Mouse (Mus musculus) megakaryocyte, embryonic 14.5 days (primary cell): ENCODE data around the gene Mmrn1. TPM values are rescaled to one million over a fixed set of nuclear protein-coding genes. Genes with fewer than 3 reads are reported as not detected.

Source experiments
- H3K27me3 ChIP-seq: replicated peaks from 2 replicates; pipeline ENCODE3; 2012; ENCODE audit warnings: inconsistent platforms
- H3K36me3 ChIP-seq: replicated peaks from 2 replicates; pipeline ENCODE3; 2012; ENCODE audit warnings: low read length, inconsistent platforms, mixed read lengths
- H3K4me1 ChIP-seq: 2 replicates; pipeline ENCODE4 v1.6.1; 2012; ENCODE audit warnings: inconsistent platforms
- H3K4me3 ChIP-seq: replicated peaks from 2 replicates; pipeline ENCODE3; 2012; ENCODE audit warnings: moderate library complexity, mild to moderate bottlenecking, inconsistent platforms
- H3K9me3 ChIP-seq: 2 replicates; pipeline ENCODE4 v1.6.1; 2012; ENCODE audit warnings: inconsistent platforms
- FLI1 ChIP-seq: IDR thresholded peaks from 2 replicates; pipeline ENCODE4 v1.6.1; 2012; ENCODE audit warnings: low read length, inconsistent platforms, mixed read lengths
- GATA1 ChIP-seq: IDR thresholded peaks from 3 replicates; pipeline ENCODE4 v1.6.1; 2012; ENCODE audit warnings: mixed read lengths, low read length, inconsistent platforms, borderline replicate concordance
- polyA plus RNA-seq: library from polyadenylated mRNA; stranded (reverse); fragments of >175 nt; gene quantifications from 2 replicates; pipeline ENCODE4 v1.2.3, GENCODE M21; 2012; ENCODE audit warnings: low replicate concordance; ENCODE audit not compliant: insufficient read depth

Mmrn1 gene
- polyA plus RNA-seq, 1 experiment: 7.1 TPM

- Histone ChIP-seq H3K4me1 (peaks cover 23% of the 10 kb centered on the region), H3K27me3 (no peaks in the 10 kb centered on the region), H3K36me3 (peaks cover 45% of the 10 kb centered on the region), H3K9me3 (no peaks in the 10 kb centered on the region), H3K4me3 (peak overlapping the region; percentile 42)
- no peak for TF ChIP-seq GATA1
- no peak for TF ChIP-seq FLI1
Measured at GRCm38 (mm10) chr6:60986914-60987313, 62.1 kb downstream of the Mmrn1 start.

- H3K4me3 ChIP-seq: no peak overlapping the region
- H3K4me1 ChIP-seq: peaks cover 23% of the 10 kb centered on the region
- no peaks in the 10 kb centered on the region for H3K9me3 ChIP-seq
- no peaks in the 10 kb centered on the region for H3K27me3 ChIP-seq
- peaks cover 44% of the 10 kb centered on the region for H3K36me3 ChIP-seq
- TF ChIP-seq GATA1 (no peak), FLI1 (no peak)
Measured at GRCm38 (mm10) chr6:60987804-60988203, 63.0 kb downstream of the Mmrn1 start.

GRCm38 (mm10) chr6:60992366-60992765 lies 67.6 kb downstream of the Mmrn1 start:
- H3K4me1 ChIP-seq: peaks cover 4% of the 10 kb centered on the region; the same call in 1 of the 2 replicates
- TF ChIP-seq GATA1 (no peak), FLI1 (no peak)
- no peak overlapping the region for H3K4me3 ChIP-seq
- H3K36me3 ChIP-seq: peaks cover 33% of the 10 kb centered on the region
- H3K9me3 ChIP-seq: no peaks in the 10 kb centered on the region
- no peaks in the 10 kb centered on the region for H3K27me3 ChIP-seq

GRCm38 (mm10) chr6:60993386-60994108 lies 68.8 kb downstream of the Mmrn1 start:
- no peaks in the 10 kb centered on the region for H3K9me3 ChIP-seq
- TF ChIP-seq GATA1 (no peak), FLI1 (no peak)
- peaks cover 4% of the 10 kb centered on the region; the same call in 1 of the 2 replicates for H3K4me1 ChIP-seq
- no peak overlapping the region for H3K4me3 ChIP-seq
- H3K36me3 ChIP-seq: peaks cover 21% of the 10 kb centered on the region
- no peaks in the 10 kb centered on the region for H3K27me3 ChIP-seq

- Histone ChIP-seq H3K4me3 (no peak overlapping the region), H3K27me3 (no peaks in the 10 kb centered on the region), H3K9me3 (no peaks in the 10 kb centered on the region), H3K36me3 (peaks cover 18% of the 10 kb centered on the region), H3K4me1 (peaks cover 4% of the 10 kb centered on the region; the same call in 1 of the 2 replicates)
- TF ChIP-seq GATA1: no peak
- TF ChIP-seq FLI1: no peak
Measured at GRCm38 (mm10) chr6:60994114-60994513, 69.3 kb downstream of the Mmrn1 start.

GRCm38 (mm10) chr6:60994521-60994920 lies 69.7 kb downstream of the Mmrn1 start:
- H3K9me3 ChIP-seq: no peaks in the 10 kb centered on the region
- H3K4me1 ChIP-seq: peaks cover 4% of the 10 kb centered on the region; the same call in 1 of the 2 replicates
- H3K36me3 ChIP-seq: peaks cover 15% of the 10 kb centered on the region
- no peaks in the 10 kb centered on the region for H3K27me3 ChIP-seq
- no peak overlapping the region for H3K4me3 ChIP-seq
- TF ChIP-seq GATA1 (no peak), FLI1 (no peak)

GRCm38 (mm10) chr6:60995596-60995995 lies 70.8 kb downstream of the Mmrn1 start:
- Histone ChIP-seq H3K36me3 (peaks cover 4% of the 10 kb centered on the region), H3K9me3 (no peaks in the 10 kb centered on the region), H3K4me1 (peaks cover 6% of the 10 kb centered on the region), H3K27me3 (no peaks in the 10 kb centered on the region), H3K4me3 (no peak overlapping the region)
- no peak for TF ChIP-seq GATA1
- no peak for TF ChIP-seq FLI1

GRCm38 (mm10) chr6:60996328-60996727 lies 71.6 kb downstream of the Mmrn1 start:
- TF ChIP-seq GATA1 (no peak), FLI1 (no peak)
- no peaks in the 10 kb centered on the region for H3K9me3 ChIP-seq
- H3K36me3 ChIP-seq: no peaks in the 10 kb centered on the region
- H3K4me1 ChIP-seq: peaks cover 13% of the 10 kb centered on the region
- no peaks in the 10 kb centered on the region for H3K27me3 ChIP-seq
- H3K4me3 ChIP-seq: no peak overlapping the region

GRCm38 (mm10) chr6:61001003-61001790 lies 76.4 kb downstream of the Mmrn1 start:
- Histone ChIP-seq H3K36me3 (no peaks in the 10 kb centered on the region), H3K9me3 (no peaks in the 10 kb centered on the region), H3K27me3 (no peaks in the 10 kb centered on the region), H3K4me3 (peak overlapping the region; percentile 33), H3K4me1 (peaks cover 22% of the 10 kb centered on the region)
- no peak for TF ChIP-seq GATA1
- TF ChIP-seq FLI1: no peak
